Mouse (Mus musculus): ENCODE data around the gene Gm21887. TPM values are rescaled to one million over a fixed set of nuclear protein-coding genes. Genes with fewer than 3 reads are reported as not detected.
"Not testable (repeated sequence)": the region's sequence is repeated elsewhere in the genome, so short reads cannot be mapped to it uniquely, and the experiment has no call there.

The Gm21887 gene
- total and polyA plus RNA-seq, 3 experiments, result 2.5 to 88.8 TPM; not detected in 1

- H3K27me3 ChIP-seq (ENCODE audit: control insufficient read depth in 1 of 2, insufficient read depth in 2 of 2, low read length in 2 of 2); H3K36me3 ChIP-seq (ENCODE audit: control insufficient read depth in 1 of 2, insufficient read depth in 2 of 2, low read length in 2 of 2); H3K9ac ChIP-seq (ENCODE audit: control insufficient read depth, low read depth, low read length, poor library complexity, severe bottlenecking); H3K4me3 ChIP-seq (ENCODE audit: control insufficient read depth in 1 of 2, insufficient read depth in 1 of 2, low read depth in 2 of 2, low read length in 2 of 2); DNase-seq (ENCODE audit: low read depth, low spot score); H3K9me3 ChIP-seq (replicated peaks; ENCODE audit: insufficient read depth, low read length); H3K4me1 ChIP-seq (ENCODE audit: control insufficient read depth in 1 of 2, insufficient read depth in 2 of 2, low read length in 2 of 2); H3K27ac ChIP-seq (ENCODE audit: control insufficient read depth, low read depth, low read length); H3K79me2 ChIP-seq (ENCODE audit: control insufficient read depth, insufficient read depth, low read length, poor library complexity): not testable (repeated sequence)
Observed at GRCm38 (mm10) chrX:169970546-169970945, 38.9 kb upstream of the Gm21887 start.

- H3K9me3 ChIP-seq (replicated peaks; ENCODE audit: insufficient read depth, low read length); H3K27me3 ChIP-seq (ENCODE audit: control insufficient read depth in 1 of 2, insufficient read depth in 2 of 2, low read length in 2 of 2); DNase-seq (ENCODE audit: low read depth, low spot score); H3K4me3 ChIP-seq (ENCODE audit: control insufficient read depth in 1 of 2, insufficient read depth in 1 of 2, low read depth in 2 of 2, low read length in 2 of 2); H3K9ac ChIP-seq (ENCODE audit: control insufficient read depth, low read depth, low read length, poor library complexity, severe bottlenecking); H3K27ac ChIP-seq (ENCODE audit: control insufficient read depth, low read depth, low read length); H3K4me1 ChIP-seq (ENCODE audit: control insufficient read depth in 1 of 2, insufficient read depth in 2 of 2, low read length in 2 of 2); H3K36me3 ChIP-seq (ENCODE audit: control insufficient read depth in 1 of 2, insufficient read depth in 2 of 2, low read length in 2 of 2); H3K79me2 ChIP-seq (ENCODE audit: control insufficient read depth, insufficient read depth, low read length, poor library complexity): not testable (repeated sequence)
Observed at GRCm38 (mm10) chrX:169971562-169971961, 37.9 kb upstream of the Gm21887 start.

- not testable (repeated sequence) for H3K4me1 ChIP-seq (ENCODE audit: control insufficient read depth in 1 of 2, insufficient read depth in 2 of 2, low read length in 2 of 2); H3K27me3 ChIP-seq (ENCODE audit: control insufficient read depth in 1 of 2, insufficient read depth in 2 of 2, low read length in 2 of 2); H3K4me3 ChIP-seq (ENCODE audit: control insufficient read depth in 1 of 2, insufficient read depth in 1 of 2, low read depth in 2 of 2, low read length in 2 of 2); H3K9ac ChIP-seq (ENCODE audit: control insufficient read depth, low read depth, low read length, poor library complexity, severe bottlenecking); DNase-seq (ENCODE audit: low read depth, low spot score); H3K27ac ChIP-seq (ENCODE audit: control insufficient read depth, low read depth, low read length); H3K36me3 ChIP-seq (ENCODE audit: control insufficient read depth in 1 of 2, insufficient read depth in 2 of 2, low read length in 2 of 2); H3K79me2 ChIP-seq (ENCODE audit: control insufficient read depth, insufficient read depth, low read length, poor library complexity); H3K9me3 ChIP-seq (replicated peaks; ENCODE audit: insufficient read depth, low read length)
Observed at GRCm38 (mm10) chrX:169972131-169972530, 37.3 kb upstream of the Gm21887 start.

GRCm38 (mm10) chrX:169972791-169973494 is 36.5 kb upstream of the Gm21887 start:
- not testable (repeated sequence) for H3K9ac ChIP-seq (ENCODE audit: control insufficient read depth, low read depth, low read length, poor library complexity, severe bottlenecking); H3K9me3 ChIP-seq (replicated peaks; ENCODE audit: insufficient read depth, low read length); DNase-seq (ENCODE audit: low read depth, low spot score); H3K4me1 ChIP-seq (ENCODE audit: control insufficient read depth in 1 of 2, insufficient read depth in 2 of 2, low read length in 2 of 2); H3K27me3 ChIP-seq (ENCODE audit: control insufficient read depth in 1 of 2, insufficient read depth in 2 of 2, low read length in 2 of 2); H3K36me3 ChIP-seq (ENCODE audit: control insufficient read depth in 1 of 2, insufficient read depth in 2 of 2, low read length in 2 of 2); H3K79me2 ChIP-seq (ENCODE audit: control insufficient read depth, insufficient read depth, low read length, poor library complexity); H3K4me3 ChIP-seq (ENCODE audit: control insufficient read depth in 1 of 2, insufficient read depth in 1 of 2, low read depth in 2 of 2, low read length in 2 of 2); H3K27ac ChIP-seq (ENCODE audit: control insufficient read depth, low read depth, low read length)
- TF ChIP-seq POLR2AphosphoS2 (IDR thresholded peaks at IDR 0.05; ENCODE audit: low read length), result 0 out of 2 replicates have a peak, but pooled peaks have one; percentile 15
- peak; percentile 95 for TF ChIP-seq RCOR1 (IDR thresholded peaks at IDR 0.05; ENCODE audit: low read depth, low read length)
- peak; percentile 31 for TF ChIP-seq GATA1 (IDR thresholded peaks at IDR 0.05; ENCODE audit: low read depth, low read length)
- TF ChIP-seq EP300 (IDR thresholded peaks at IDR 0.05; ENCODE audit: low read depth in 1 of 2, low read length in 2 of 2), result 0 out of 4 replicates have a peak, but pooled peaks have one; percentile 21 to 23

Measured in MEL (cell line).